Mouse (Mus musculus): Measurements from ENCODE around the gene Svs3a. TPM values are rescaled to one million over a fixed set of nuclear protein-coding genes. Genes with fewer than 3 reads are reported as not detected.
"Not testable (repeated sequence)": the region's sequence is repeated elsewhere in the genome, so short reads cannot be mapped to it uniquely, and the experiment has no call there.

Svs3a gene
- not detected for total RNA-seq (2021)
- long read RNA-seq = 0 reads

- DNase-seq (ENCODE audit: low spot score in 2 of 2) = not testable (repeated sequence)
These were observed at the start of gene Svs3a for GRCm38 (mm10) chr2:164288968-164289367. TSS of gene Svs3a (plus strand) at chr2:164289268.

GRCm38 (mm10) chr2:164256540-164256939 is 32.5 kb upstream of the Svs3a start, which contains the start of gene Svs3b:
TSS of gene Svs3b (minus strand) at chr2:164256640.
- not testable (repeated sequence) for DNase-seq (ENCODE audit: low spot score in 2 of 2)

- no peak for DNase-seq (ENCODE audit: low spot score in 2 of 2)
These were observed 10.7 kb upstream of the Svs3a start, which contains the start of gene Svs4 for GRCm38 (mm10) chr2:164278359-164278758. TSS of gene Svs4 (minus strand) at chr2:164278459.

- no peak for DNase-seq (ENCODE audit: low spot score in 2 of 2)
These were observed 23.5 kb downstream of the Svs3a start for GRCm38 (mm10) chr2:164312599-164312998.

GRCm38 (mm10) chr2:164315460-164315859 is 26.4 kb downstream of the Svs3a start:
- not testable (repeated sequence) for DNase-seq (ENCODE audit: low spot score in 2 of 2)

GRCm38 (mm10) chr2:164316451-164316850 is 27.4 kb downstream of the Svs3a start, which contains the start of gene Svs6:
TSS of gene Svs6 (plus strand) at chr2:164316751.
- not testable (repeated sequence) for DNase-seq (ENCODE audit: low spot score in 2 of 2)

- DNase-seq (ENCODE audit: low spot score in 2 of 2) = no peak
These were observed 31.9 kb downstream of the Svs3a start for GRCm38 (mm10) chr2:164320983-164321382.

- DNase-seq (ENCODE audit: low spot score in 2 of 2) = not testable (repeated sequence)
These were observed 43.4 kb downstream of the Svs3a start, which contains the start of gene Svs5 for GRCm38 (mm10) chr2:164332440-164332839. TSS of gene Svs5 (plus strand) at chr2:164332740.

Other genes starting within 250 kb of the Svs3a start
- 10 to 100 TPM; 44.7 to 47.0 TPM for gene Stk4, start 218.9 kb upstream of the Svs3a start, total RNA-seq (2021)
- 100 to 1,000 TPM; 118 to 122 TPM for gene Tomm34, start 218.1 kb upstream of the Svs3a start, total RNA-seq (2021)
- 1 to 10 TPM; 5.1 TPM for gene Kcns1, start 118.2 kb upstream of the Svs3a start, total RNA-seq (2021)
- gene Wfdc5, start 106.5 kb upstream of the Svs3a start, total RNA-seq (2021) = not detected
- not detected for gene Wfdc12, start 98.7 kb upstream of the Svs3a start, total RNA-seq (2021)
- not detected for gene Wfdc15a, start 89.1 kb upstream of the Svs3a start, total RNA-seq (2021)
- gene Wfdc15b, start 67.6 kb upstream of the Svs3a start, total RNA-seq (2021) = not detected
- gene Svs2, start 50.8 kb upstream of the Svs3a start, total RNA-seq (2021) = not detected
- not detected for gene Svs3b, start 32.6 kb upstream of the Svs3a start, total RNA-seq (2021)
- gene Svs4, start 10.8 kb upstream of the Svs3a start, total RNA-seq (2021) = not detected
- gene Svs6, start 27.5 kb downstream of the Svs3a start, total RNA-seq (2021) = not detected
- gene Svs5, start 43.5 kb downstream of the Svs3a start, total RNA-seq (2021) = not detected
- gene Slpi, start 99.8 kb downstream of the Svs3a start, total RNA-seq (2021) = under 1 TPM; 0.61 to 0.77 TPM
- gene Rbpjl, start 113.9 kb downstream of the Svs3a start, total RNA-seq (2021) = under 1 TPM; 0.38 to 0.42 TPM
- 10 to 100 TPM; 11.0 to 11.2 TPM for gene Matn4, start 115.9 kb downstream of the Svs3a start, total RNA-seq (2021)
- 100 to 1,000 TPM; 122 to 140 TPM for gene Sdc4, start 154.6 kb downstream of the Svs3a start, total RNA-seq (2021)
- gene Sys1, start 167.7 kb downstream of the Svs3a start, total RNA-seq (2021) = 10 to 100 TPM; 37.9 to 39.9 TPM
- gene Gm20458, start 171.7 kb downstream of the Svs3a start, total RNA-seq (2021) = 1 to 10 TPM; 5.4 to 9.9 TPM
- not detected for gene Trp53tg5, start 184.5 kb downstream of the Svs3a start, total RNA-seq (2021)
- gene Dbndd2, start 196.8 kb downstream of the Svs3a start, total RNA-seq (2021) = 100 to 1,000 TPM; 118 to 138 TPM
- 10 to 100 TPM; 80.8 to 86.1 TPM for gene Pigt, start 208.3 kb downstream of the Svs3a start, total RNA-seq (2021)

Measured in layer of hippocampus, adult 18-20 months (tissue).